Mouse (Mus musculus) myocyte (in vitro differentiated cells): ENCODE results near the gene Gm9495. TPM values are rescaled to one million over a fixed set of nuclear protein-coding genes. Genes with fewer than 3 reads are reported as not detected.

Experiments used
- H3K27me3 ChIP-seq: one replicate; pipeline ENCODE4 v1.6.1; 2011; ENCODE audit not compliant: control insufficient read depth, insufficient read depth, insufficient read length
- H3K36me3 ChIP-seq: one replicate; pipeline ENCODE4 v1.6.1; 2011; ENCODE audit not compliant: control insufficient read depth, insufficient read depth
- H3K4me2 ChIP-seq: one replicate; pipeline ENCODE4 v1.6.1; 2011; ENCODE audit warnings: low read depth, control low read depth
- H3K4me3 ChIP-seq: one replicate; pipeline ENCODE4 v1.5.1; 2011; ENCODE audit warnings: mild to moderate bottlenecking, control low read depth, moderate library complexity
- H3K79me2 ChIP-seq: one replicate; pipeline ENCODE4 v1.6.1; 2011; ENCODE audit not compliant: control insufficient read depth, insufficient read depth
- H3ac ChIP-seq: one replicate; pipeline ENCODE4 v1.6.1; 2011; ENCODE audit not compliant: control insufficient read depth, insufficient read length
- CEBPB ChIP-seq: IDR thresholded peaks from 2 replicates; pipeline ENCODE4 v1.6.1; 2011; ENCODE audit warnings: mild to moderate bottlenecking, moderate library complexity; ENCODE audit not compliant: poor library complexity, insufficient read depth, severe bottlenecking
- E2F4 ChIP-seq: IDR thresholded peaks from one replicate; pipeline ENCODE4 v1.6.1; 2011; ENCODE audit warnings: mild to moderate bottlenecking, control low read depth, moderate library complexity; ENCODE audit not compliant: insufficient read depth
- MAX ChIP-seq: IDR thresholded peaks from one replicate; pipeline ENCODE4 v1.6.1; 2011; ENCODE audit warnings: low read depth, mild to moderate bottlenecking, control low read depth
- MYOD1 ChIP-seq, 3 experiments: IDR thresholded peaks; one replicate each; pipeline ENCODE4 v1.6.1; 2011; ENCODE audit warnings: control low read depth in 2 of 3, low read depth in 2 of 3, mild to moderate bottlenecking in 2 of 3, moderate library complexity in 1 of 3; ENCODE audit not compliant: insufficient read length in 2 of 3, control insufficient read depth in 1 of 3
- MYOG ChIP-seq, 3 experiments: IDR thresholded peaks; one replicate each; pipeline ENCODE4 v1.6.1; 2011; ENCODE audit warnings: control low read depth in 2 of 3, low read depth in 2 of 3, mild to moderate bottlenecking in 2 of 3; ENCODE audit not compliant: insufficient read length in 2 of 3, control insufficient read depth in 1 of 3, insufficient read depth in 1 of 3
- POLR2A ChIP-seq: IDR thresholded peaks from one replicate; pipeline ENCODE4 v1.6.1; 2011; ENCODE audit warnings: low read depth, mild to moderate bottlenecking, control low read depth, moderate library complexity; ENCODE audit not compliant: insufficient read length
- POLR2AphosphoS2 ChIP-seq: IDR thresholded peaks from one replicate; pipeline ENCODE4 v1.6.1; 2011; ENCODE audit warnings: low read depth, control low read depth; ENCODE audit not compliant: insufficient read length
- REST ChIP-seq: IDR thresholded peaks from one replicate; pipeline ENCODE4 v1.6.1; 2011; ENCODE audit warnings: mild to moderate bottlenecking, control low read depth, moderate library complexity; ENCODE audit not compliant: insufficient read depth, insufficient read length
- SRF ChIP-seq: IDR thresholded peaks from one replicate; pipeline ENCODE4 v1.6.1; 2011; ENCODE audit warnings: low read depth; ENCODE audit not compliant: control insufficient read depth, insufficient read length
- TCF12 ChIP-seq: IDR thresholded peaks from one replicate; pipeline ENCODE4 v1.6.1; 2011; ENCODE audit warnings: mild to moderate bottlenecking, control low read depth; ENCODE audit not compliant: poor library complexity, insufficient read depth, severe bottlenecking
- TCF3 ChIP-seq: IDR thresholded peaks from one replicate; pipeline ENCODE4 v1.6.1; 2011; ENCODE audit warnings: low read depth, control low read depth; ENCODE audit not compliant: insufficient read length
- USF1 ChIP-seq: IDR thresholded peaks from one replicate; pipeline ENCODE4 v1.6.1; 2011; ENCODE audit warnings: low read depth, mild to moderate bottlenecking, control low read depth, moderate library complexity
- polyA plus RNA-seq: library from polyadenylated mRNA; unstranded; fragments of >200 nt; fragmentation: generic; extraction: Trizol; gene quantifications from one replicate; pipeline ENCODE4 v1.2.1, GENCODE M21; 2012; ENCODE audit warnings: missing spikeins

The Gm9495 gene
- polyA plus RNA-seq, 1 experiment: not detected

DNA sequence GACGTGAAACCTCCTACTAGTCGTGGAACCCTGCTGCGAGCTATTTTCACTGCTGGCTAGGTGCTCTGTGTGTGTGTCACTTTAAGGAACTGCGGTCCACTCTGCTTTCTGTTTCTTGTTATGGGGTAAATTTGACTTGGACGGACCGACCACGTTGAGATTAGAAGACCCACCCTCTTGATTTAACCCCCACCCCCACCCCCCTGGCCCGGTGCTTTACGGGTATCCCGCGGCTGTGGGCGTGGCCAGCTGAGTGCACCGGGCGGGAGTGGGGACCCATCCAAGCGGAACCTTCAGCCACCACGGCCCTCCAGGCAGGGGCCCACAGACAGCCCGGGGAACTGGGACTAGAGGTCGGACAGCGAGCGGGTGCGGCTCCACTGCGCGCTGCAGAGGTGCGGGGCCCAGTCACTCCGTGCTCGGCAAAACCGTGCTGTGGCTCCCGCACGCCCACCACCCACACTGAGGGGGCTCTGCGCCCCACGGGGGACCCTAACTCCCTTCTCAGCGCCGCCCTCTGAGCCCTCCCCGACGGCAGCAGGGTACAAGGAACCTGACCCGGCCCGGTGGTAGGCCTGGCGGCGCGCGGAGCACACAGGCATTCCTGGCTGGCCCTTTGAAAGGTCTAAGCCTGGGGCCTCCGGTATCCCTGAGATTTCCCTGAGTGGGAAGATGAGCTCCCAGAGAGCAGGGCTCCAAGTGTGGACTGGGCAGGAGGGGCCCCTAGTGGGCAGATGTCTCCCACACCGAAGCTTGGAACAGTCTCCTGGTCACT, 54.0 kb downstream of the Gm9495 start:
- TF ChIP-seq E2F4: no peak
- TF ChIP-seq SRF: no peak
- TF ChIP-seq MYOG (IDR thresholded peaks at IDR 0.05; ENCODE audit: control insufficient read depth in 1 of 3, insufficient read depth in 1 of 3, insufficient read length in 2 of 3, low read depth in 2 of 3): no peak
- TF ChIP-seq POLR2AphosphoS2: no peak
- TF ChIP-seq POLR2A: no peak
- no peak for TF ChIP-seq TCF3
- TF ChIP-seq MYOD1 (IDR thresholded peaks at IDR 0.05; ENCODE audit: control insufficient read depth in 1 of 3, insufficient read length in 2 of 3, low read depth in 2 of 3): no peak
- no peak overlapping the region for H3ac ChIP-seq
- no peaks in the 10 kb centered on the region for H3K27me3 ChIP-seq
- no peak overlapping the region for H3K4me2 ChIP-seq
- no peaks in the 10 kb centered on the region for H3K36me3 ChIP-seq
- no peak overlapping the region for H3K4me3 ChIP-seq
- H3K79me2 ChIP-seq: no peaks in the 10 kb centered on the region

DNA sequence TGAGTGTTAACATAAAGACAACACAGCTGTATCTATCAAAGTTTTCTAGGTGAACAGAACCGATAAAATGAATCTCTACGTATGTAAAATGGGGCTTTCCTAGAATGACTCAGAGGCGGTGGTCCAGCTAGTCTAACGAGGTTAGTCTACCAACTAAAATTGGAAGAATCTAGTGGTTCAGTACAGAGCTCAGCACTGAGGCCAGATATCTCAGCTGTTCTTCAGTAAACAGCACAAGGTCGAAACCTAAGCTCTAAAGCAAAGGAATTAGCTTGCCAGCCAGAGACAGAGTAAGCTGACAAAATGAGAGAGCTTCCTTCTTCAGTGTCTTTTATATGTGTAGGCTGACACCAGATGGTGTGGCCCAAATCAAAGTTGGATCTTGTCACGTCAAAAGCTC, 57.2 kb downstream of the Gm9495 start:
- H3K79me2 ChIP-seq: no peaks in the 10 kb centered on the region
- H3K4me3 ChIP-seq: peak overlapping the region; percentile 58
- H3K4me2 ChIP-seq: peak overlapping the region; percentile 87
- H3K27me3 ChIP-seq: no peaks in the 10 kb centered on the region
- H3ac ChIP-seq: no peak overlapping the region
- no peaks in the 10 kb centered on the region for H3K36me3 ChIP-seq
- TF ChIP-seq TCF12: no peak
- TF ChIP-seq SRF: no peak
- no peak for TF ChIP-seq REST
- no peak for TF ChIP-seq E2F4
- TF ChIP-seq MAX: no peak
- TF ChIP-seq POLR2A: no peak
- no peak for TF ChIP-seq CEBPB
- TF ChIP-seq MYOD1 (IDR thresholded peaks at IDR 0.05; ENCODE audit: control insufficient read depth in 1 of 3, insufficient read length in 2 of 3, low read depth in 2 of 3): no peak
- no peak for TF ChIP-seq USF1
- no peak for TF ChIP-seq MYOG (IDR thresholded peaks at IDR 0.05; ENCODE audit: control insufficient read depth in 1 of 3, insufficient read depth in 1 of 3, insufficient read length in 2 of 3, low read depth in 2 of 3)
- no peak for TF ChIP-seq POLR2AphosphoS2
- TF ChIP-seq TCF3: no peak

DNA sequence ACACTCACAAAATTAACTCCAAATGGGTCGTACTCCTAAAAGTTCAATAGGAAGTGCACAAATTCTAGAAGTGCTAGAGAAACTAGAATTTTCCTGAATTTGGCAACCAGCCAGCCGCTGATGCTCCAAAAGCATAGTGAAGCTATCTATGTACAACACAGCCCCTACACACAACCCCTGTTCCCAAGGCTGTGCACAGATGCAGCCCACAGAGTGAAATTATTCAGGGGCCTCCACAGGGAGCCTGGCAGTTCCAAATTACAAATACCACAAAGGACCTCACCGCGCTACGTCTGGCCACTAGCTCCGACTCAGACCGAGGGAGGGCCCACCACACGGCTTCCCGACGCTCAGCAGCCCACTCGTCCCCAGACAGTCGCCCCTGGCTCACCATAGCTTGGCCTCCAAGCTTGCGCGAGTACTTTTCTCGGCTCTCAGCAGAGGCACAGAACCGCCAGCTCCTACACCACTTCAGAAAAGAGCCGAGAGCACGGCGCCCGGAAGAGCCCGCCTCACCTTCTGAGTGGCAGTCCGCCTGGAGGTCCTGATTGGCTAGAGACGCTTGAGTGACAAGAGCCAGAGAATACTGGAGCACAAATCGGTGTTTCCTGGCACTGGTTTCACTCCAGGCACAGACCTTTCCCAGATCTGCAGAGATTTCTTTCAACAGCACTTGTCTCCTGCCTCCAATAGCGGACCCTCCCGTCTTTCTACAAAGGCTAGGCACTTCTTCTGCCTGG, 58.1 kb downstream of the Gm9495 start:
- no peaks in the 10 kb centered on the region for H3K36me3 ChIP-seq
- peak; percentile 59 for TF ChIP-seq POLR2A
- TF ChIP-seq MYOG (IDR thresholded peaks at IDR 0.05; ENCODE audit: control insufficient read depth in 1 of 3, insufficient read depth in 1 of 3, insufficient read length in 2 of 3, low read depth in 2 of 3): no peak
- H3ac ChIP-seq: peak overlapping the region; percentile 73
- H3K4me2 ChIP-seq: peak overlapping the region; percentile 87
- H3K4me3 ChIP-seq: peak overlapping the region; percentile 58
- H3K27me3 ChIP-seq: no peaks in the 10 kb centered on the region
- H3K79me2 ChIP-seq: no peaks in the 10 kb centered on the region

DNA sequence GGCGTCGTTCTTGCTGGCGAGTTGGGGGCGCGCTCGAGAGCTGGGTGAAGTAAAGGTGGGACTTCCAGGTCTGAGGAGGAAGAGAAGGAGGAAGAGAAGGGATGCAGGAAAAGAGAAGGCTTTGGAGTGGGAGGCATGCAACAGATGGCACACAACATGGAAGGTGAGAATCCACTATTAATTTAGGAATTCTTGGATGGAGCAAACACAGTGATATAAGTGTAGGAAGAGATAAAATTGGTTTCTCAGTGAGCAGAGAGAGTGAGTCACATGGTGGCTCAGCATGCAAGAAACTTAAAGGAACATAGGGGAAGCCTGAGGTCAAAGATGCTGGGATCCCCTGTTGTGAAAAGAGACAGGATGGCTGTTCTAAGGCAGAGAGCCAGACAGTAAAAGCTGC, 69.0 kb downstream of the Gm9495 start:
- no peaks in the 10 kb centered on the region for H3K36me3 ChIP-seq
- no peak overlapping the region for H3K4me2 ChIP-seq
- no peaks in the 10 kb centered on the region for H3K27me3 ChIP-seq
- H3K4me3 ChIP-seq: no peak overlapping the region
- H3K79me2 ChIP-seq: peaks cover 5% of the 10 kb centered on the region
- TF ChIP-seq USF1 (no peak), MAX (no peak), CEBPB (no peak), REST (no peak), MYOD1 (IDR thresholded peaks at IDR 0.05; ENCODE audit: control insufficient read depth in 1 of 3, insufficient read length in 2 of 3, low read depth in 2 of 3) (no peak), POLR2AphosphoS2 (no peak), POLR2A (no peak), TCF12 (no peak), SRF (no peak), TCF3 (no peak), MYOG (IDR thresholded peaks at IDR 0.05; ENCODE audit: control insufficient read depth in 1 of 3, insufficient read depth in 1 of 3, insufficient read length in 2 of 3, low read depth in 2 of 3) (no peak), E2F4 (no peak)
- H3ac ChIP-seq: no peak overlapping the region

Other genes starting within 250 kb of the Gm9495 start
- 3.4 TPM for gene Zfp930, start 244.5 kb downstream of the Gm9495 start, polyA plus RNA-seq
- 0.05 TPM for gene D130040H23Rik, start 182.5 kb downstream of the Gm9495 start, polyA plus RNA-seq
- not detected for gene Gm7697, start 69.4 kb upstream of the Gm9495 start, polyA plus RNA-seq
- gene Zfp868, start 172.0 kb upstream of the Gm9495 start, polyA plus RNA-seq: 3.1 TPM
- 0.43 TPM for gene Zfp964, start 200.9 kb upstream of the Gm9495 start, polyA plus RNA-seq